Mouse (Mus musculus) 3134 (cell line): ENCODE results near the gene Hk3.

Experiments
- DNase-seq: peaks from one replicate; pipeline ENCODE4 v3.0.0-alpha.2; 2011; ENCODE audit warnings: low spot score; ENCODE audit not compliant: insufficient read length; ENCODE audit errors: extremely low read depth

Gene Hk3

DNA sequence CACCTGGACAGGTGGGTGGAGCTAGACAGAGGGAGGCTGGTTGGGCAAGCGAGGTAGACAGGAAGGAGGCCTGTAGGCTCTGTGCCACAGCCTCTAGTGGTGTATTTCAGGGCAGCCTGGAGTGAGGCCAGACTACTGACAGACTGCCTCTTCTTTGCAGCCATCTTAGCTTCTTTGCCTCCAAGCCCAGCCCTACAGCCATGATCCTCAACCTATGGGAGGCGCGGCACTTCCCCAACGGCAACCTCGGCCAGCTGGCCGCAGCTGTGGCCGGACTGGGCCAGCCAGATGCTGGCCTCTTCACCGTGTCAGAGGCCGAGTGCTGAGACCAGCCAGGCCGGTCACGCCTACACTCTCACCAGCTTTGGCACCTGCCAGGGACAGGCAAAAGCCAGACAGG is 16.5 kb downstream of the Hk3 start:
- no peak for DNase-seq

DNA sequence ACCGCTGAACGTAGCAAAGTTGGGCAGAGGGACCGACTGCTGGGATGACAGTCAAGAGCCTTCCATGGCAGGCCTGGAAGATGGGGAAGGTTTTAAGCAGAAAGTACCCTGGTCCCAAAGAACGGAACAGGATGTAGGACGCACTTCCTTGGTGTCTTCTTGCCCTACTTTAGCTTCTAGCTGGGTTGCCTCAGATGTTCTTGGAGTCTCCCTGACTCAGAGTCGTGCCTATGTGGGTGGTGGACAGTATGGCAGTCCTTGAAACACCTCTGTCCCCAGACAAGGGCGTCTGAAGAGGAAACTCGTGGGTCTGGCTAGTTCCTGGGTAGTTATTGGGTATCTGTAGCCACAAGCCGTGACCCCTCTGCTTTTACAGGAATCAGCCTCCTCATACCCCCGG is 19.1 kb downstream of the Hk3 start:
- no peak for DNase-seq

DNA sequence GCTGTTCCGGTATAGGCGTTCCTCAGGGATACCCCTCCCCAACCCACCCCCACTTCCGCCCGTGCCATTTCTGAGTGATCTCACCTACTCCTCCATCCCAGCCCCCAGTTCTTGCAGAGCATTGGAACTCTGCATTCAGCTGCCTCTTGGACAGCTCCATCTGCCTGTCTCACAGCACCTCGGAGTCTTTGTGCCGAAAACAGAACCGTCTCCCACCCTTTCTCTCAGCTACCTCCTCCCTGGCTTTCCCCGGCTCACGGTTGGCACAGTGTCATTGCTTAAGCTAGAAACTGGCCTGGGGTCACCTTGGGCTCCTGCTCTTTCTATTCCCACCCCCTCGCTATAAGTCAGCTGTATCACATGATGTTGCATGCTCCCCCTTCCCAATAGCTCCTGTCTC is 20.8 kb downstream of the Hk3 start:
- no peak for DNase-seq

DNA sequence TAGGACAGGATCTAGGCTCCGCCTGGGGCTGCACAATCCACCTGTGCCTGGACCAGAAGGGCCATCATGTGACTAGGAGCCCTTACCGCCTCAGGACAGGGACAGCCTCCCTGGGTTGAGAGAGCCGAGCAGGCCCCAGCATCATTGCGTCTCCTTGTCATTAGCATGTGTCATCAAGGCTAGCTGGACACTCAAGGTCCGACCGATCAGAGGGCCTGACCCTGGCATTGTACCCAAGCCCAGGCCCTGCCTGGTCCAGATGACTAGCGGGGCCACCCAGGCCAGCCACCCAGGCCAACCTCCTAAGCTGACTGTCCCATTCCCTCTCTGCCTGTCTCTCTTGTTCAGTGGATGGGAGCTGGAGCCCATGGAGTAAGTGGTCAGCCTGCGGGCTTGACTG is 23.6 kb downstream of the Hk3 start:
- no peak for DNase-seq

DNA sequence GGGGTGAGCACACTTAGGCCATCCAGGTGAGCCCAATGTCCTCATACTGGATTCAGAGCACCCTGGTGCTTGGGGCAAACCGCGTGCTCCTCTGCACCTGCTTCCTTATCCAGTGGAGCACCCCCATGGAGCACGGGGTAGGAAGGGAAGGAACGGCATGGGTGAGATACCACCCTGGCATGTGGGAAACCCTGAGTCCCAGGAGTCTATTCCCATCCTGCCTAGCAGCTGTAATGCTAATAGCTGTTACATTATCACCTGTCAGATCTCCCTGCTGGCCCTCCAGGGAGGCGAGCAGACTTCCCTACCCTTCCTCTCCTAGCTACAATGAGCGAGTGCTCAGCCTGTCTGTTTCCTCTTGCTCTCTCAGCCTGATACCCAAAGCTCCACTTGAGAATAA is 26.0 kb downstream of the Hk3 start:
- no peak for DNase-seq

DNA sequence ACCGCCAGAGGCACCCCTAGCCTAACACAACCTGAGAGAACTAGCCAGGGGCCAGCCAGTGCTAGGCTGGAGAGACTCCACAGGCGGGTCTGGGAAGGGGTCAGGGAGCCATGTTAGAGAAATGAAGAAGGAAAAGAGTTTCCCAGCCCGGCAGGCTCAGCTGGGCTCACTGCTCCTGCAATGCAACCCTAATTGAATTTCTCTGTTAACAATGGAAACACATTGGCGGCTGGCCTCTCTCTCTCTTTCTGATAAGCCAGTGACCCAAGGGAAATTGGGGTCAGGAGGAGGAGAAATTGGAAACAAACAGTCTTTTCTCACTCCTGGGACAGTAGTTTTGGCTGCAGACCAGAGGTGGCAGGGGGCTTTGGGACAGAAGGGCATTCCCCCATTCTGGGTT is 26.6 kb downstream of the Hk3 start:
- DNase-seq, result no peak

GRCm38 (mm10) chr13:54992215-54992614 is 29.0 kb downstream of the Hk3 start:
- DNase-seq, result no peak

- no peak for DNase-seq
Measured at GRCm38 (mm10) chr13:54988181-54988760, 32.9 kb downstream of the Hk3 start.

DNA sequence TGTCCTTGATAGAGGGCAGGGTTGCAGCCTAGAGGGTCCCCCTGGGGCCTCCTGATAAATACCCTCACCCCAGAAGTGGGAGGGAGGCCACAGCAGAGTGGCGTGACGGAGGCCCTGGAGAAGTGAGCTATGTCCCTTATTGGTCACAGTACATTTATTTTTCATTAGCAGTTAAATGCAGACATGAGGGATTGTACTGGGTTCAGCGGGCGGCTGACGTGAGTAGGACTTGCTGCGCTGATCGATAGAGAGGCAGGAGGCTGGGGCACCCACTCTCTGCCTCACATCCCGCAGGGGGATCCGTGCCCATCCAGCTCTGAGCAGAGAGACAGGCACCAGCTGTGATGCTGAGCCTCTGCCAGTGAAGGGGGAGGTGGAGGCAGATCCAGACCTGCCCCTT is 33.8 kb downstream of the Hk3 start:
- no peak for DNase-seq

DNA sequence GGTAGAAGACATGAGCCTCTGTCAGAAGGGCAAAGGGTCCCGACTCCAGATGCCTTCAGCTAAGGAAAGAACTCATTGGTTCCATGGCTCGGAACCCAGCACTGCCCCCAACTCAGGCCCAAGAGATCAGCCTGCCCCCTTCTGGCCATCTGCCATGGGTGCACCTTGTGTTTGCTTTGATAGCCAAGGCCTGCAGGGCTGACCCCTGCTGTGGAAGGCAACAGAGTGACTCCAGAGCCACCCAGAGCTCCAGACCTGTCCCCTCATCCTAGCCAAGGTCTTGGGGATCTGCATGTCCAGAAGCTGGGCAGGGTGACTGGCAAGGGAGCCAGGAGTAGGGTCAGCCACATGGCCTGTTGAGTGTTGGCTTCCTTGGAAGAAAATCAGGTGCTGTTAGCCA is 37.6 kb downstream of the Hk3 start:
- no peak for DNase-seq

DNA sequence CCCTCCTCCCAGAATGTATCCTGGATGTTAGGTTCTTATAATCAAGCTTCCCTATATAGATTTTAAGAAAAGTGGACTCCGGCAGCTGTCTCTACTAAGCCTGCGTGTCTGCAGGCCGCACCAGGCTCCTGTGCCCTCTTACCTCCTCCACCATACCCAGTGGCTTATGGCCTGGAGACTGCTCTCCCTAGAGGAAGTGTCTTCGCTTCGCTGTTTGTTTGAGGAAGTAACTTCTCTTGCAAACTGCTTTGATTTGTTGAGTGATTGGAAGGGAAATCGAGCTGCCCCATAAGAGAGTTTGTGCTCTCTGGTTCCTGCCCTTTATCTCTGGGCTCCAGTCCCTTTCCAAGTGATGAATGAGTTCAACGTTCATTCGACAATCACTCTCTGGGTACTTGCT is 38.2 kb downstream of the Hk3 start:
- no peak for DNase-seq

DNA sequence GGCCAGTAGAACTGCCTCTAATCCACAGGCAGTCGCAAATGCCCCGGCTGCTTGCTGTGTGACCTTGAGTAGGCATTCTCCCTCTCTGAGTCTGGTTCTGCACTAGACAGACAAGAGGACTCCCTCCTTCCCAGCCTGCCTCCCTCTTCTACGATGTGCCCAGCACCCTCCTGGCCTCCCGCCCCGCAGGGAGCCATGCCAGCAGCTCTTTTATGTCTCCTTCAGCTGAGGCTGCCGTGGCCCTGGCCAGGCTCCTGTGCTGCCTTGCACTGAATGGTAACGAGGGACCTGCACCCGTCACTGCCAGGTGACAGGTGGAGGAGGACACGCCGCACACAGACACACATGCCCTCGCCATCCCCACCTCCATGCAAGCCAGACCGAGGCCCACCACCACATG is 40.2 kb downstream of the Hk3 start:
- DNase-seq, result no peak

DNA sequence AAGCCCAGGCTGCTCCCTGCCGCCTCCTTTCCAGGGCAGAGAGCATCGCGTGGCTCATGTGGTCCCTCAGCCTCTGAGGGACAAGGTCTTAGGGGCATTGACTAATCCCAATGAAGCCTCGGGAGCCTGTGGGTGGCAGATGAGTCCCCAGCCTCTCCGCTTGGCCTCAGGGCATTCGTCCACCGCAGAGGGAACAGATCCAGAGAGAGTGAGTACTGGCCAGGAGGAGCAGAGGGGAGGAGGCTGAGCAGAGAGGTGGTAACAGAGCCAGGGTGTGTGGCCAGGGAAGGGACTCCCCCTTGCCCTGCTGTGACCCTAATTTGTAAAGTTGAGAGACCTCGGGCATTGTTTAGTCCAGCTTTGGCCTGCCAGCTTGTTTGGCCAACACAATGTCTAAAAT is 42.4 kb downstream of the Hk3 start:
- peak; percentile 45 for DNase-seq

DNA sequence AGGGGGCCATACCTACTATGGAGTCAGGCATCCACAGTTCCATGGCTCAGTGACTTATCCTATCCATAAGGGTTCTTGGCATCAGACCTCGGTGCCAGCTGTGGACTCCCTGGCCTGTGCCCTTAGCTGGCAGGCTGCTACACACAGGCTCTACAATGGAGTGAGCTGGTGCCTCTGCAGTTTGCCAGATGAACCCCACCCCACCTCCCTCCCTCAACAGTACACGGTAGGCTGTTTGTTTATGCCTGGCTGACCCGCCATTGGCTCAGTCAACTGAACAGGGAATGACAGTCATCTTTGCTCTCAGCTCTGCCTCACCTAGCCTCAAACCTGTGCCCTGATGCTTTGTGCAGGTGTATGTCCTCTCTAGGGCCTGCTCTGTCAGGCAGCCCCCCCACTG is 45.6 kb downstream of the Hk3 start:
- no peak for DNase-seq

- no peak for DNase-seq
Measured at GRCm38 (mm10) chr13:54970521-54971247, 50.5 kb downstream of the Hk3 start.

DNA sequence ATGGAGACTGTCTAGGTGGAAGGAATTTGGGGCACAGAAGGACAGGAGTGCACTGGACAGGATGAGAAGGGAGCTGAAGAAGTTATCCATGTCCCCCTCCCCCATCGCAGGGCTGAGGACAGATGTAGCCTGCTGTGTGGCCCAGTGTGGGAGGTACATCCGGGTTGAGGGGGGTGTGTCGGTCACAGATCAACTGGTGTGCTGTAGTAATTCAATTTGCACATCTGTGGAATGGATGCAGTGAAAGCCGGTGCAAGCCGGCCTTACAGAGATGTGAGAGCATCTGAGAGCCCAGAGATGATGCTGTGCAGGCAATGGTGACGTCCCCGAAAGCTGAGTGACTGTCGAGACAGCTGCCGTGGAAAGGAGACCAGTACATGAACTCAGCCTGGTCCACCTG is 51.7 kb downstream of the Hk3 start:
- no peak for DNase-seq

GRCm38 (mm10) chr13:54968636-54969035 is 52.5 kb downstream of the Hk3 start:
- no peak for DNase-seq

DNA sequence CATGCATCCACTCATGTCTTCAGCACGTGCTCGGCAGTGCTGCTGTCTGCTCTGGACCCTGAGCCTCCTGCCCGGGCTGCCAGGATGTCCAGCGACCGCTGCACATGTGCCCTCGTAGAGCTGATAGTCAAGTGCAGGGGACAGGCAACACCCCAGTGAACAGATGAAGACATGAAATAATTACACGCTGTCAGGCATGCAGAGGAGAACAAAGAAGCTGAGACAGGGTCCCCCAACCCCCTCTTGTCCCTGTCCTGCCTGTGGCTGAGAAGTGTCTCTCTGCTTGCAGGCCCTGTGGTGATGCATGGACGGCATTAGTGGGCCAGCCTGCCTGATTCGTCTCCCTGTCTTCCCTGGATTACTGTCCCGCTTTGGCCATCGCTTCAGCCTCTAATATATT is 53.7 kb downstream of the Hk3 start:
- no peak for DNase-seq

DNA sequence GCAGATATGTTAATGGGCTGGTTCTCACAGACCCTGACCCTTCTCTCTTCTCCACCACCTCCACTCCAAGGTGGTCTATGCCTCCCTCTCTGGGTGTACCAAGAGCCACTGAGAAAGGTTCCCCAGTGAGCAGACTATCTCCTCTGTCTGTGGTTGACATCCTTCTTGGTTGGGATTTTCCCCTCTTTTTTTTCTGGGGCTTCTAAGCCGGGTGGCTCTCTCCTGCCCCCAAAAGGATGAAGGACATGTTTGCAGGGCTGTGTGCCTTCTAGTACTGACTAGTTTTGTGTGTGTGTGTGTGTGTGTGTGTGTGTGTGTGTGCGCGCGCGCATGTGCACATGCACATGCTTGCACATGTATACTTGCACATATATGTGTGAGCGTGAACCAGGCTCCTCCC is 55.9 kb downstream of the Hk3 start:
- no peak for DNase-seq

- no peak for DNase-seq
Measured at GRCm38 (mm10) chr13:54960491-54960890, 60.7 kb downstream of the Hk3 start.

DNA sequence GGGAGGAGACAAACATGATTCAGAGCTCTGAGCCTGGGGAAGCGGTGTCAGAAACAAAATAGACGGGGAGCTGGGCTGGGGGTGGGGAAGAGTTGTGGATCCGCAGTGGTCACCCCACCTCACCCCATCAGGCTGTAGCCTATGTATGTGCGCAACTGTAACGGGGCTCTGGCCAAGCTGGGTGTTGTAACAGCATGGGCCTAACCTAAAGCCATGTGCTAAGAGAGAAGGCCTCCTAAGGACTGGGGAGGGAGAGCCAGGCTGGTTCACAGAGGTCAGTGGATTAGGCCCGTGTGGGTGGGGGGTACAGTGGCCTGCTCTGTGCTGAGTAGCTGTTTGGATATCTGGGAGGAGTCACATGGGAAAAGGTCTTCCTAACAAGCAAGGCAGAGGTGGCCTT is 61.3 kb downstream of the Hk3 start:
- no peak for DNase-seq

DNA sequence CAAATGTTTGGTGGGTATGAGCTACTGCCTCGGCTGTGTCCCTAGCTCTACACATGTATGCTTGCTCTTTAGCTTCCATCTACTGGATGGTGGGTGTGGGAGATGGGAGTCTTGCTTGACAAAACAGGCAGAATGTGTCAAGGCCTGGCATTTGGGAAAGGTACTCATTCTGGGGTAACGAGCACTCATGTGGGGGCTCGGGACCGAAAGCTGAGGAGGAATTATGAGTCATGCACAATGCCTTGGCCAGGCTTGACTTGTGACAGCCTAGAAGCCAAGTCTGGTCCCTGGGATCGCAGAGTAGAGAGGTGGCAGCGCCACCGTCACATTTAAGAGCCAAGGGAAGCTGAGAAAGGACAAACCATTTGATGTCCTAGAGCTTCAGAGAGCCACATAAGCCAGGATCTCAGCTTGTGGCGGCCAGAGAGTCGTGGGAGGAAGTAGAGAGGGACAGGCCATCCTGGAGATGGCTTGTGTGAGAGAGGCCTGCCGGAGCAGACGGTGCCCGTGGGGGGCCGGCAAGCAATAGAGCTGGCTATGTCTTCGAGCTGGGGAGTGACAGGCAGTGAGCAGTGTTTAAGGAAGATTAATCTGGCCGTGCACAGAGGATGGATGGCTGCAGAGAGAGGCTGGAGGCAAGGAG is 62.0 kb downstream of the Hk3 start:
- DNase-seq, result no peak
